Comparison of ENCODE assay signal across 17 mouse cellular contexts in genomic region chr7:35732585-35733059, GRCm38 (mm10). TPM values are rescaled to one million over a fixed set of nuclear protein-coding genes. Genes with fewer than 3 reads are reported as not detected.
A peak's percentile ranks its signal among the peaks of the same experiment; 100 is the strongest.
DNase-seq lines count a peak whose midpoint lies in the region; ATAC-seq lines count a peak whose summit lies in the region.
"Had no signal": no experiment of that assay in that cellular context is flagged by ENCODE, and none has a peak within 500 bp of the region (broad histone marks: within the 10 kb centered on the region; RNA-seq: fewer than 3 reads in every experiment).

No protein-coding gene starts in this region.

- H3K9me3 ChIP-seq in midbrain, embryonic 13.5 days: peaks cover 3% of the 10 kb centered on the region; the same call in 1 of the 2 replicates
- peaks cover 19% of the 10 kb centered on the region for H3K9me3 ChIP-seq in midbrain, embryonic 10.5 days (replicated peaks)
- H3K9me3 ChIP-seq in forebrain, embryonic 15.5 days: no peaks in the 10 kb centered on the region
- no peaks in the 10 kb centered on the region for H3K9me3 ChIP-seq in hindbrain, embryonic 15.5 days
- H3K9me3 ChIP-seq in neural tube, embryonic 15.5 days (replicated peaks): no peaks in the 10 kb centered on the region

- DNase-seq in midbrain, embryonic 10.5 days (ENCODE audit: low spot score): no peak
- DNase-seq in cerebellum, postnatal 36 days: no peak
- no peak for DNase-seq in frontal cortex, postnatal 14 days (ENCODE audit: low spot score in 2 of 2)
- no peak for DNase-seq in frontal cortex, postnatal 25 days (ENCODE audit: low spot score in 2 of 2)
- DNase-seq: cerebellum, adult 8-10 months; gastrocnemius, postnatal 36 days; kidney, adult 11 months; kidney, postnatal 10 days; left cerebral cortex, postnatal 4 days; liver; thymus, postnatal 25 days had no signal

- peaks cover 51% of the 10 kb centered on the region for H3K36me3 ChIP-seq in midbrain, embryonic 13.5 days
- peaks cover 92% of the 10 kb centered on the region for H3K36me3 ChIP-seq in midbrain, embryonic 10.5 days
- peaks cover 17% of the 10 kb centered on the region for H3K36me3 ChIP-seq in forebrain, embryonic 15.5 days
- peaks cover 18% of the 10 kb centered on the region for H3K36me3 ChIP-seq in hindbrain, embryonic 15.5 days
- peaks cover 23% of the 10 kb centered on the region for H3K36me3 ChIP-seq in neural tube, embryonic 15.5 days

- 0 out of 2 replicates have a peak, but pooled peaks have one; percentile 27 for ATAC-seq in midbrain, embryonic 13.5 days
- peak; percentile 62 for ATAC-seq in forebrain, embryonic 15.5 days (replicated peaks)
- peak; percentile 60 for ATAC-seq in hindbrain, embryonic 15.5 days (ENCODE audit: low FRiP score, low read depth)
- peak; percentile 32 for ATAC-seq in neural tube, embryonic 15.5 days (ENCODE audit: low FRiP score)
- ATAC-seq: lung, postnatal 0 days had no signal

- H3K4me3 ChIP-seq in midbrain, embryonic 13.5 days (replicated peaks): no peak overlapping the region
- H3K4me3 ChIP-seq in midbrain, embryonic 10.5 days: no peak overlapping the region
- no peak overlapping the region for H3K4me3 ChIP-seq in forebrain, embryonic 15.5 days
- no peak overlapping the region for H3K4me3 ChIP-seq in hindbrain, embryonic 15.5 days
- no peak overlapping the region for H3K4me3 ChIP-seq in neural tube, embryonic 15.5 days (replicated peaks)
- H3K4me3 ChIP-seq: embryonic facial prominence, embryonic 13.5 days had no signal

- H3K4me2 ChIP-seq in midbrain, embryonic 13.5 days (replicated peaks): no peak overlapping the region
- H3K4me2 ChIP-seq in forebrain, embryonic 15.5 days (replicated peaks): no peak overlapping the region
- no peak overlapping the region for H3K4me2 ChIP-seq in hindbrain, embryonic 15.5 days
- no peak overlapping the region for H3K4me2 ChIP-seq in neural tube, embryonic 15.5 days
- H3K4me2 ChIP-seq: embryonic facial prominence, embryonic 13.5 days had no signal

- H3K4me1 ChIP-seq in midbrain, embryonic 13.5 days (replicated peaks): 0 out of 2 replicates have a peak, but pooled peaks cover 6% of the 10 kb centered on the region
- H3K4me1 ChIP-seq in midbrain, embryonic 10.5 days: no peaks in the 10 kb centered on the region
- peaks cover 30% of the 10 kb centered on the region for H3K4me1 ChIP-seq in forebrain, embryonic 15.5 days
- H3K4me1 ChIP-seq in hindbrain, embryonic 15.5 days (replicated peaks): peaks cover 12% of the 10 kb centered on the region; the same call in 1 of the 2 replicates
- peaks cover 18% of the 10 kb centered on the region; the same call in 1 of the 2 replicates for H3K4me1 ChIP-seq in neural tube, embryonic 15.5 days
- H3K4me1 ChIP-seq: embryonic facial prominence, embryonic 13.5 days had no signal

- H3K27me3 ChIP-seq in midbrain, embryonic 13.5 days: no peaks in the 10 kb centered on the region
- H3K27me3 ChIP-seq in midbrain, embryonic 10.5 days (ENCODE audit: low read depth, poor library complexity, severe bottlenecking): no peaks in the 10 kb centered on the region
- H3K27me3 ChIP-seq in forebrain, embryonic 15.5 days: no peaks in the 10 kb centered on the region
- H3K27me3 ChIP-seq in hindbrain, embryonic 15.5 days: no peaks in the 10 kb centered on the region
- no peaks in the 10 kb centered on the region for H3K27me3 ChIP-seq in neural tube, embryonic 15.5 days (replicated peaks)
- H3K27me3 ChIP-seq: embryonic facial prominence, embryonic 13.5 days had no signal

- H3K9ac ChIP-seq in midbrain, embryonic 13.5 days (replicated peaks): no peak overlapping the region
- H3K9ac ChIP-seq in forebrain, embryonic 15.5 days (replicated peaks): no peak overlapping the region
- H3K9ac ChIP-seq in hindbrain, embryonic 15.5 days: no peak overlapping the region
- H3K9ac ChIP-seq in neural tube, embryonic 15.5 days (replicated peaks): no peak overlapping the region
- H3K9ac ChIP-seq: embryonic facial prominence, embryonic 13.5 days had no signal

- 72% methylated on average over 10 of the region's 10 CpGs for WGBS in midbrain, embryonic 13.5 days
- whole genome bisulfite sequencing in midbrain, embryonic 10.5 days: 89% methylated on average over 10 of the region's 10 CpGs
- 9% methylated on average over 10 of the region's 10 CpGs for WGBS in forebrain, embryonic 15.5 days
- 46% methylated on average over 10 of the region's 10 CpGs for WGBS in hindbrain, embryonic 15.5 days
- 27% methylated on average over 10 of the region's 10 CpGs for WGBS in neural tube, embryonic 15.5 days

- H3K27ac ChIP-seq in midbrain, embryonic 13.5 days: no peak overlapping the region; the same call in 1 of the 2 replicates
- H3K27ac ChIP-seq in midbrain, embryonic 10.5 days (replicated peaks): no peak overlapping the region
- H3K27ac ChIP-seq in forebrain, embryonic 15.5 days (replicated peaks): peak overlapping the region; percentile 89
- peak overlapping the region; percentile 46 for H3K27ac ChIP-seq in hindbrain, embryonic 15.5 days (replicated peaks)
- no peak overlapping the region; the same call in 1 of the 2 replicates for H3K27ac ChIP-seq in neural tube, embryonic 15.5 days (replicated peaks)
- H3K27ac ChIP-seq: embryonic facial prominence, embryonic 13.5 days had no signal

RNA-seq across cellular contexts. Expression of gene Dpy19l3, which starts 21.6 kb away (rescaled TPM):
- polyA plus RNA-seq in midbrain, embryonic 13.5 days (2015; fragmentation: Nextera tagmentation; extraction: Ambion mirVana): 37.2 and 42.7 TPM in 2 replicates
- 34.3 and 34.7 TPM in 2 replicates for polyA plus RNA-seq in midbrain, embryonic 10.5 days (2016; fragmentation: Nextera tagmentation; extraction: Ambion mirVana)
- 50.3 and 54.6 TPM in 2 replicates for polyA plus RNA-seq in forebrain, embryonic 15.5 days (2015; fragmentation: Nextera tagmentation; extraction: Ambion mirVana)
- 39.5 and 43.6 TPM in 2 replicates for polyA plus RNA-seq in hindbrain, embryonic 15.5 days (2015; fragmentation: Nextera tagmentation; extraction: Ambion mirVana)
- 42.1 and 44.6 TPM in 2 replicates for polyA plus RNA-seq in neural tube, embryonic 15.5 days (2015; fragmentation: Nextera tagmentation; extraction: Ambion mirVana)

Comparison
In these comparisons a context has a peak if more than half of its experiments do, and no peak if none do; other contexts are left out.
1. H3K27ac ChIP-seq: peak in forebrain, embryonic 15.5 days (single experiment) and hindbrain, embryonic 15.5 days (single experiment); none in midbrain, embryonic 13.5 days (single experiment), midbrain, embryonic 10.5 days (single experiment) and neural tube, embryonic 15.5 days (single experiment).
2. Peak in every context shown above with its lines, with median percentiles within 50 percentile points of each other: ATAC-seq.